ENCODE assay signal across 20 mouse cellular contexts in genomic region chr19:22719027-22719426, GRCm38 (mm10).
A peak's percentile ranks its signal among the peaks of the same experiment; 100 is the strongest.
DNase-seq lines count a peak whose midpoint lies in the region; ATAC-seq lines count a peak whose summit lies in the region.
"Had no signal": no experiment of that assay in that cellular context is flagged by ENCODE, and none has a peak within 500 bp of the region (broad histone marks: within the 10 kb centered on the region; RNA-seq: fewer than 3 reads in every experiment).

No protein-coding gene starts in this region.

- no peak overlapping the region for H3K9ac ChIP-seq in forebrain, embryonic 12.5 days
- H3K9ac ChIP-seq: embryonic facial prominence, embryonic 15.5 days; forebrain, postnatal 0 days; kidney, embryonic 15.5 days; liver, embryonic 14.5 days had no signal

- no peak for ATAC-seq in forebrain, embryonic 12.5 days (ENCODE audit: low FRiP score)
- ATAC-seq: forebrain, postnatal 0 days; inflammation-experienced regulatory T-cells, adult 6 months; Patski had no signal

- WGBS in forebrain, embryonic 12.5 days = 88% methylated on average over 2 of the region's 2 CpGs

- H3K27ac ChIP-seq in forebrain, embryonic 12.5 days = no peak overlapping the region
- H3K27ac ChIP-seq: embryonic facial prominence, embryonic 15.5 days; hindbrain, embryonic 10.5 days; kidney, embryonic 15.5 days; liver, embryonic 14.5 days; macrophage had no signal

- no peaks in the 10 kb centered on the region for H3K27me3 ChIP-seq in forebrain, embryonic 12.5 days
- H3K27me3 ChIP-seq: embryonic facial prominence, embryonic 15.5 days; kidney, embryonic 15.5 days; Patski had no signal

- H3K4me3 ChIP-seq in forebrain, embryonic 12.5 days (replicated peaks) = no peak overlapping the region
- H3K4me3 ChIP-seq: embryonic facial prominence, embryonic 15.5 days; hindbrain, embryonic 10.5 days; kidney, embryonic 15.5 days had no signal

- H3K4me2 ChIP-seq in forebrain, embryonic 12.5 days = no peak overlapping the region
- H3K4me2 ChIP-seq: embryonic facial prominence, embryonic 15.5 days; kidney, embryonic 15.5 days; midbrain, embryonic 11.5 days had no signal

- H3K4me1 ChIP-seq in forebrain, embryonic 12.5 days = no peaks in the 10 kb centered on the region
- H3K4me1 ChIP-seq: embryonic facial prominence, embryonic 15.5 days; hindbrain, embryonic 10.5 days; kidney, embryonic 15.5 days had no signal

- DNase-seq in kidney, postnatal 4 days = peak; percentile 37 to 60
- DNase-seq in kidney, adult 8-10 months = no peak
- DNase-seq in 3T3-L1 (ENCODE audit: low read depth, low spot score) = peak; percentile 3
- peak; percentile 82 for DNase-seq in Muller cell, postnatal 12 days (ENCODE audit: inconsistent ontology term)
- DNase-seq in cerebellum, postnatal 10 days = peak; percentile 71 to 76
- no peak for DNase-seq in layer of hippocampus, adult 9-11 months
- DNase-seq: adrenal gland, postnatal 10 days; forebrain, postnatal 0 days; gastrocnemius, postnatal 36 days; right cerebral cortex, postnatal 4 days; thymus, adult 2 months had no signal

- H3K36me3 ChIP-seq in forebrain, embryonic 12.5 days (replicated peaks) = no peaks in the 10 kb centered on the region
- H3K36me3 ChIP-seq: embryonic facial prominence, embryonic 15.5 days; hindbrain, embryonic 10.5 days; kidney, embryonic 15.5 days had no signal

- H3K9me3 ChIP-seq in forebrain, embryonic 12.5 days = no peaks in the 10 kb centered on the region
- H3K9me3 ChIP-seq: embryonic facial prominence, embryonic 15.5 days; hindbrain, embryonic 10.5 days; kidney, embryonic 15.5 days had no signal

Comparison
In these comparisons a context has a peak if more than half of its experiments do, and no peak if none do; other contexts are left out.
1. DNase-seq: peak in kidney, postnatal 4 days (2 of 2), 3T3-L1 (single experiment), Muller cell, postnatal 12 days (single experiment) and cerebellum, postnatal 10 days (2 of 2); none in kidney, adult 8-10 months (0 of 2) and layer of hippocampus, adult 9-11 months (single experiment).